Mouse (Mus musculus) liver, embryonic 13.5 days (tissue): Measurements from ENCODE around the gene Fahd2a. TPM values are rescaled to one million over a fixed set of nuclear protein-coding genes. Genes with fewer than 3 reads are reported as not detected.

Experiments used
- ATAC-seq: fragments of 200-750 bp; cut with Nextera tagmentation; 2 replicates; pipeline ENCODE4 v1.8.0; 2017; ENCODE audit warnings: low read depth, mild to moderate bottlenecking, moderate number of reproducible peaks, moderate library complexity
- DNase-seq: peaks from one replicate; pipeline ENCODE4 v3.0.0; 2022
- H3K27ac ChIP-seq: fragments of 300-500 bp; sonication (generic); 2 replicates; pipeline ENCODE4 v1.5.1; 2015; ENCODE audit warnings: moderate library complexity, mild to moderate bottlenecking, inconsistent platforms
- H3K27me3 ChIP-seq: fragments of 300-500 bp; sonication (generic); 2 replicates; pipeline ENCODE4 v1.6.1; 2015; ENCODE audit warnings: mild to moderate bottlenecking, inconsistent platforms
- H3K36me3 ChIP-seq: fragments of 300-500 bp; sonication (generic); 2 replicates; pipeline ENCODE4 v1.6.1; 2015; ENCODE audit warnings: mild to moderate bottlenecking, inconsistent platforms
- H3K4me1 ChIP-seq: fragments of 300-500 bp; sonication (generic); replicated peaks from 2 replicates; pipeline ENCODE4 v1.6.1; 2015; ENCODE audit warnings: inconsistent platforms
- H3K4me2 ChIP-seq: fragments of 300-500 bp; sonication (generic); 2 replicates; pipeline ENCODE4 v1.6.1; 2015; ENCODE audit warnings: inconsistent platforms, mild to moderate bottlenecking, moderate library complexity
- H3K4me3 ChIP-seq: fragments of 300-500 bp; sonication (generic); replicated peaks from 2 replicates; pipeline ENCODE4 v1.5.1; 2015; ENCODE audit warnings: mild to moderate bottlenecking, inconsistent platforms
- H3K9ac ChIP-seq: fragments of 300-500 bp; sonication (generic); 2 replicates; pipeline ENCODE4 v1.6.1; 2015; ENCODE audit warnings: mild to moderate bottlenecking, inconsistent platforms
- H3K9me3 ChIP-seq: fragments of 300-500 bp; sonication (generic); replicated peaks from 2 replicates; pipeline ENCODE4 v1.6.1; 2016; ENCODE audit warnings: inconsistent platforms
- WGBS: fragments of 180-500 bp; shearing (Covaris S2); methylation state at CpG from one replicate; pipeline ENCODE4 v1.1.7; 2015; ENCODE audit not compliant: insufficient replicate concordance; 5-methylcytosine and 5-hydroxymethylcytosine counted together
- polyA plus RNA-seq: library from polyadenylated mRNA; unstranded; fragments of >200 nt; fragmentation: Nextera tagmentation; extraction: Ambion mirVana; gene quantifications from 2 replicates; pipeline ENCODE4 v1.2.1, GENCODE M21; 2015

Fahd2a gene
- polyA plus RNA-seq, 1 experiment from 2014 or later, result 15.5 TPM

DNA sequence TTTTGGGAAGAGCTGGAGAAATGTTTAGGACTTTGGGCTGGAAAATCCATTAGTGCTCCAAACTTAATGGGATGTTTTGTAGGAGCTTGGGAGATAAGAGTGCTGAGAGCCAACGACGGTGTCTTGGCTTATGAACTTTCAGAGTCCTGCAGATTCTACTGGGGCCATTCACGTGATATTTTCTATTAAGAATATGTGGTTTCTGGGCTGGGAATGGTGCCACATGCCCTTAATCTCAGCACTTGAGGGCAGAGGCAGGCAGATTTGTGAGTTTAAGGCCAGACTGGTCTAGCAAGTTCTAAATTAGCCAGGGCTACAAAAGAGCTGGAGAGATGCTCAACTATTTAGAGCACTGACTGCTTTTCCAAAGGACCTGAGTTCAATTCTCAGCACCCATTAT lies 54.0 kb downstream of the Fahd2a start:
- 0 out of 2 replicates have a peak, but pooled peaks cover 3% of the 10 kb centered on the region for H3K27me3 ChIP-seq
- no peak for DNase-seq
- WGBS, result 59% methylated on average over 3 of the region's 3 CpGs
- H3K4me3 ChIP-seq, result no peak overlapping the region
- H3K4me2 ChIP-seq, result no peak overlapping the region
- H3K4me1 ChIP-seq, result peaks cover 11% of the 10 kb centered on the region
- no peak for ATAC-seq
- no peaks in the 10 kb centered on the region for H3K36me3 ChIP-seq
- no peak overlapping the region for H3K27ac ChIP-seq
- H3K9ac ChIP-seq, result no peak overlapping the region
- H3K9me3 ChIP-seq, result no peaks in the 10 kb centered on the region

DNA sequence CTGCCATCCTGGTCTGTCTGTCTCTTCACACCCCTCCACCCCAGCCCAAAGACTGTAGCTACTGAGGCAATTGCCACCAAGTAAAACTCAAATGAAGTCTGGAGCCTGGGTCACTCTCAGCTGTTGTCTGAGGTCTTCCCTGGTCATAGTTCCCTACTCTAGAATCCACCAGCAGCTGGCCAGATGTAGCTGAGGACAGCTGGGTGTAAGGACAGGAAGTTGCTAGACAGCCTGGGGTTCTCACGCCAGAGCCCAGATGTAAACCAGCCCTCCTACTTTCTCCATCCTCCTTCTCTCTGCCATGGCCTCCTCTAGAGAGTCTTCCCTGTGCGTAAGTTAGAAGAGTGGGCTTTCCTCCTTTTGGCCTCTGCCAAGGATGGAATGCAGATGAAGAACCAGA lies 56.8 kb downstream of the Fahd2a start:
- WGBS, result 58% methylated on average over 2 of the region's 2 CpGs
- H3K9ac ChIP-seq, result no peak overlapping the region; the same call in 1 of the 2 replicates
- no peaks in the 10 kb centered on the region for H3K36me3 ChIP-seq
- H3K4me2 ChIP-seq, result no peak overlapping the region
- ATAC-seq (no peak), DNase-seq (no peak)
- 0 out of 2 replicates have a peak, but pooled peaks cover 5% of the 10 kb centered on the region for H3K27me3 ChIP-seq
- H3K4me3 ChIP-seq, result no peak overlapping the region
- H3K27ac ChIP-seq, result no peak overlapping the region; the same call in 1 of the 2 replicates
- no peaks in the 10 kb centered on the region for H3K9me3 ChIP-seq
- H3K4me1 ChIP-seq, result peaks cover 11% of the 10 kb centered on the region

Other genes starting within 250 kb of the Fahd2a start
- gene 1810024B03Rik, start 236.3 kb downstream of the Fahd2a start, polyA plus RNA-seq, result 1.2 TPM in 2 replicates
- gene Snrnp200, start 236.2 kb downstream of the Fahd2a start, polyA plus RNA-seq, result 25.4 and 32.4 TPM in 2 replicates
- gene Ciao1, start 196.7 kb downstream of the Fahd2a start, polyA plus RNA-seq, result 44.6 and 49.5 TPM in 2 replicates
- gene Tmem127, start 196.7 kb downstream of the Fahd2a start, polyA plus RNA-seq, result 12.2 and 13.4 TPM in 2 replicates
- gene Stard7, start 174.3 kb downstream of the Fahd2a start, polyA plus RNA-seq, result 48.6 and 50.9 TPM in 2 replicates
- 2.7 and 2.8 TPM in 2 replicates for gene Dusp2, start 108.4 kb downstream of the Fahd2a start, polyA plus RNA-seq
- gene Astl, start 105.9 kb downstream of the Fahd2a start, polyA plus RNA-seq, result not detected in 2 replicates
- gene Adra2b, start 81.4 kb downstream of the Fahd2a start, polyA plus RNA-seq, result 29.4 and 32.4 TPM in 2 replicates
- gene Gpat2, start 19.4 kb downstream of the Fahd2a start, polyA plus RNA-seq, result 0.35 and 0.39 TPM in 2 replicates
- 0.27 and 0.33 TPM in 2 replicates for gene Kcnip3, start 77.5 kb upstream of the Fahd2a start, polyA plus RNA-seq
- gene Prom2, start 96.9 kb upstream of the Fahd2a start, polyA plus RNA-seq, result 0.03 TPM in 1 of 2 replicates, not detected in the other
- gene Zfp661, start 142.5 kb upstream of the Fahd2a start, polyA plus RNA-seq, result 1.2 and 1.6 TPM in 2 replicates
- 124 and 127 TPM in 2 replicates for gene Mrps5, start 142.7 kb upstream of the Fahd2a start, polyA plus RNA-seq
- gene Mal, start 212.1 kb upstream of the Fahd2a start, polyA plus RNA-seq, result 0.03 and 0.05 TPM in 2 replicates